Mouse (Mus musculus) forebrain, embryonic 15.5 days (tissue): ENCODE data around the gene Atg101. TPM values are rescaled to one million over a fixed set of nuclear protein-coding genes. Genes with fewer than 3 reads are reported as not detected.

Experiments used
- ATAC-seq: fragments of 200-750 bp; cut with Nextera tagmentation; replicated peaks from 2 replicates; pipeline ENCODE4 v1.8.0; 2017; ENCODE audit warnings: mild to moderate bottlenecking, moderate TSS enrichment, moderate library complexity
- H3K27ac ChIP-seq: fragments of 300-500 bp; sonication (generic); replicated peaks from 2 replicates; pipeline ENCODE4 v1.5.1; 2015; ENCODE audit warnings: mild to moderate bottlenecking, inconsistent platforms
- H3K27me3 ChIP-seq: fragments of 300-500 bp; sonication (generic); 2 replicates; pipeline ENCODE4 v1.6.1; 2015; ENCODE audit warnings: inconsistent platforms
- H3K36me3 ChIP-seq: fragments of 300-500 bp; sonication (generic); 2 replicates; pipeline ENCODE4 v1.6.1; 2015; ENCODE audit warnings: mild to moderate bottlenecking, inconsistent platforms
- H3K4me1 ChIP-seq: fragments of 300-500 bp; sonication (generic); 2 replicates; pipeline ENCODE4 v1.6.1; 2015; ENCODE audit warnings: inconsistent platforms
- H3K4me2 ChIP-seq: fragments of 300-500 bp; sonication (generic); replicated peaks from 2 replicates; pipeline ENCODE4 v1.6.1; 2015; ENCODE audit warnings: mild to moderate bottlenecking, inconsistent platforms
- H3K4me3 ChIP-seq: fragments of 300-500 bp; sonication (generic); 2 replicates; pipeline ENCODE4 v1.5.1; 2015; ENCODE audit warnings: mild to moderate bottlenecking, inconsistent platforms
- H3K9ac ChIP-seq: fragments of 300-500 bp; sonication (generic); replicated peaks from 2 replicates; pipeline ENCODE4 v1.6.1; 2015; ENCODE audit warnings: mild to moderate bottlenecking, inconsistent platforms
- H3K9me3 ChIP-seq: fragments of 300-500 bp; sonication (generic); 2 replicates; pipeline ENCODE4 v1.6.1; 2016; ENCODE audit warnings: inconsistent platforms
- WGBS: fragments of 180-500 bp; shearing (Covaris S2); methylation state at CpG from one replicate; pipeline ENCODE4 v1.1.7; 2015; ENCODE audit warnings: mixed read lengths; 5-methylcytosine and 5-hydroxymethylcytosine counted together
- polyA plus RNA-seq: library from polyadenylated mRNA; unstranded; fragments of >200 nt; fragmentation: Nextera tagmentation; extraction: Ambion mirVana; gene quantifications from 2 replicates; pipeline ENCODE4 v1.2.1, GENCODE M21; 2015

The Atg101 gene
- polyA plus RNA-seq, 1 experiment from 2014 or later: 86.8 TPM

- WGBS: 89% methylated on average over 11 of the region's 11 CpGs
- no peak overlapping the region for H3K27ac ChIP-seq
- H3K36me3 ChIP-seq: no peaks in the 10 kb centered on the region
- H3K27me3 ChIP-seq: no peaks in the 10 kb centered on the region
- no peaks in the 10 kb centered on the region for H3K9me3 ChIP-seq
- H3K4me2 ChIP-seq: no peak overlapping the region
- H3K9ac ChIP-seq: no peak overlapping the region
- no peak overlapping the region for H3K4me3 ChIP-seq
- ATAC-seq: no peak
- H3K4me1 ChIP-seq: peaks cover 12% of the 10 kb centered on the region
Observed at GRCm38 (mm10) chr15:101258420-101258819, 25.7 kb upstream of the Atg101 start.

GRCm38 (mm10) chr15:101259922-101260321 is 24.1 kb upstream of the Atg101 start:
- Histone ChIP-seq H3K27ac (no peak overlapping the region), H3K4me3 (no peak overlapping the region), H3K4me2 (no peak overlapping the region), H3K36me3 (no peaks in the 10 kb centered on the region), H3K4me1 (peaks cover under 1% of the 10 kb centered on the region; the same call in 1 of the 2 replicates), H3K9ac (no peak overlapping the region), H3K27me3 (no peaks in the 10 kb centered on the region), H3K9me3 (no peaks in the 10 kb centered on the region)
- 78% methylated on average over 3 of the region's 3 CpGs for WGBS
- ATAC-seq: no peak

GRCm38 (mm10) chr15:101260387-101260786 is 23.7 kb upstream of the Atg101 start:
- no peak overlapping the region for H3K9ac ChIP-seq
- no peaks in the 10 kb centered on the region for H3K9me3 ChIP-seq
- H3K4me1 ChIP-seq: peaks cover 1% of the 10 kb centered on the region; the same call in 1 of the 2 replicates
- H3K27ac ChIP-seq: no peak overlapping the region
- no peak overlapping the region for H3K4me3 ChIP-seq
- 82% methylated on average over 10 of the region's 10 CpGs for WGBS
- no peaks in the 10 kb centered on the region for H3K36me3 ChIP-seq
- no peak overlapping the region for H3K4me2 ChIP-seq
- H3K27me3 ChIP-seq: peaks cover 5% of the 10 kb centered on the region; the same call in 1 of the 2 replicates
- ATAC-seq: no peak

- H3K4me3 ChIP-seq: no peak overlapping the region
- H3K27me3 ChIP-seq: peaks cover 11% of the 10 kb centered on the region; the same call in 1 of the 2 replicates
- no peaks in the 10 kb centered on the region for H3K9me3 ChIP-seq
- H3K4me2 ChIP-seq: no peak overlapping the region
- no peak for ATAC-seq
- no peaks in the 10 kb centered on the region for H3K36me3 ChIP-seq
- no peak overlapping the region for H3K9ac ChIP-seq
- H3K4me1 ChIP-seq: peaks cover 8% of the 10 kb centered on the region
- H3K27ac ChIP-seq: no peak overlapping the region
- 67% methylated on average over 13 of the region's 13 CpGs for WGBS
Observed at GRCm38 (mm10) chr15:101260874-101261622, 23.0 kb upstream of the Atg101 start.

GRCm38 (mm10) chr15:101262502-101262901 is 21.6 kb upstream of the Atg101 start:
- H3K9me3 ChIP-seq: no peaks in the 10 kb centered on the region
- WGBS: 72% methylated on average over 5 of the region's 5 CpGs
- no peak overlapping the region for H3K4me2 ChIP-seq
- no peak overlapping the region for H3K4me3 ChIP-seq
- no peaks in the 10 kb centered on the region for H3K36me3 ChIP-seq
- H3K4me1 ChIP-seq: peaks cover 20% of the 10 kb centered on the region
- H3K27me3 ChIP-seq: peaks cover 22% of the 10 kb centered on the region; the same call in 1 of the 2 replicates
- no peak overlapping the region for H3K9ac ChIP-seq
- no peak overlapping the region for H3K27ac ChIP-seq
- ATAC-seq: no peak

GRCm38 (mm10) chr15:101266132-101266963 is 17.7 kb upstream of the Atg101 start:
- no peak overlapping the region for H3K27ac ChIP-seq
- H3K9me3 ChIP-seq: no peaks in the 10 kb centered on the region
- H3K9ac ChIP-seq: peak overlapping the region; percentile 47
- peak overlapping the region; percentile 55 for H3K4me3 ChIP-seq
- ATAC-seq: peak; percentile 80
- peaks cover 20% of the 10 kb centered on the region for H3K4me1 ChIP-seq
- no peaks in the 10 kb centered on the region for H3K36me3 ChIP-seq
- peak overlapping the region; percentile 92 for H3K4me2 ChIP-seq
- whole genome bisulfite sequencing: under 1% methylated on average over 57 of the region's 57 CpGs
- H3K27me3 ChIP-seq: peaks cover 22% of the 10 kb centered on the region; the same call in 1 of the 2 replicates

- peaks cover 22% of the 10 kb centered on the region; the same call in 1 of the 2 replicates for H3K27me3 ChIP-seq
- H3K27ac ChIP-seq: no peak overlapping the region
- H3K9ac ChIP-seq: peak overlapping the region; percentile 47
- 7% methylated on average over 25 of the region's 25 CpGs for WGBS
- peaks cover 20% of the 10 kb centered on the region for H3K4me1 ChIP-seq
- no peaks in the 10 kb centered on the region for H3K9me3 ChIP-seq
- peak overlapping the region; percentile 55 for H3K4me3 ChIP-seq
- no peaks in the 10 kb centered on the region for H3K36me3 ChIP-seq
- ATAC-seq: peak; percentile 10; the same call in 1 of the 2 replicates
- H3K4me2 ChIP-seq: peak overlapping the region; percentile 92
Observed at GRCm38 (mm10) chr15:101267053-101268032, 16.7 kb upstream of the Atg101 start.

- Histone ChIP-seq H3K4me2 (no peak overlapping the region), H3K27ac (no peak overlapping the region), H3K4me3 (no peak overlapping the region), H3K27me3 (peaks cover 18% of the 10 kb centered on the region; the same call in 1 of the 2 replicates), H3K9ac (no peak overlapping the region), H3K36me3 (0 out of 2 replicates have a peak, but pooled peaks cover 3% of the 10 kb centered on the region), H3K9me3 (no peaks in the 10 kb centered on the region), H3K4me1 (peaks cover 20% of the 10 kb centered on the region)
- 93% methylated on average over 29 of the region's 29 CpGs for WGBS
- no peak for ATAC-seq
Observed at GRCm38 (mm10) chr15:101270101-101270820, 13.8 kb upstream of the Atg101 start.

GRCm38 (mm10) chr15:101271107-101271506 is 13.0 kb upstream of the Atg101 start:
- Histone ChIP-seq H3K4me1 (peaks cover 11% of the 10 kb centered on the region), H3K4me2 (no peak overlapping the region), H3K9me3 (no peaks in the 10 kb centered on the region), H3K9ac (no peak overlapping the region), H3K27me3 (peaks cover 10% of the 10 kb centered on the region; the same call in 1 of the 2 replicates), H3K36me3 (0 out of 2 replicates have a peak, but pooled peaks cover 3% of the 10 kb centered on the region), H3K27ac (no peak overlapping the region), H3K4me3 (no peak overlapping the region)
- 88% methylated on average over 3 of the region's 3 CpGs for WGBS
- ATAC-seq: no peak

- H3K36me3 ChIP-seq: 0 out of 2 replicates have a peak, but pooled peaks cover 3% of the 10 kb centered on the region
- no peak overlapping the region for H3K27ac ChIP-seq
- H3K9ac ChIP-seq: no peak overlapping the region
- H3K4me3 ChIP-seq: no peak overlapping the region
- WGBS: 81% methylated on average over 15 of the region's 15 CpGs
- no peak overlapping the region for H3K4me2 ChIP-seq
- H3K9me3 ChIP-seq: no peaks in the 10 kb centered on the region
- H3K27me3 ChIP-seq: peaks cover 7% of the 10 kb centered on the region; the same call in 1 of the 2 replicates
- peaks cover 8% of the 10 kb centered on the region for H3K4me1 ChIP-seq
- ATAC-seq: no peak
Observed at GRCm38 (mm10) chr15:101271513-101271912, 12.6 kb upstream of the Atg101 start.

- no peaks in the 10 kb centered on the region for H3K27me3 ChIP-seq
- 71% methylated on average over 6 of the region's 6 CpGs for WGBS
- H3K4me1 ChIP-seq: no peaks in the 10 kb centered on the region
- no peak overlapping the region for H3K4me2 ChIP-seq
- H3K9ac ChIP-seq: no peak overlapping the region
- no peak overlapping the region for H3K4me3 ChIP-seq
- ATAC-seq: no peak
- no peak overlapping the region for H3K27ac ChIP-seq
- H3K36me3 ChIP-seq: 0 out of 2 replicates have a peak, but pooled peaks cover 3% of the 10 kb centered on the region
- H3K9me3 ChIP-seq: no peaks in the 10 kb centered on the region
Observed at GRCm38 (mm10) chr15:101274380-101274779, 9.7 kb upstream of the Atg101 start.
